8 mouse cellular contexts compared by ENCODE assay signal in genomic region chr11:53891505-53892451, GRCm38 (mm10). TPM values are rescaled to one million over a fixed set of nuclear protein-coding genes. Genes with fewer than 3 reads are reported as not detected.
DNase-seq lines count a peak whose midpoint lies in the region; ATAC-seq and TF ChIP-seq lines count a peak whose summit lies in the region.

TSS of gene Slc22a5 (minus strand) at chr11:53891660.

- peak; percentile 99 for ATAC-seq in heart, embryonic 15.5 days (replicated peaks; ENCODE audit: insufficient number of reproducible peaks, insufficient read depth, low FRiP score, low read depth)
- ATAC-seq in liver, embryonic 14.5 days (ENCODE audit: insufficient read depth): peak; percentile 97
- ATAC-seq in neural tube, embryonic 11.5 days (ENCODE audit: insufficient read depth, low FRiP score, low TSS enrichment): peak; percentile 98
- peak; percentile 99 for ATAC-seq in stomach, postnatal 0 days (ENCODE audit: low FRiP score, low TSS enrichment)

- peak; percentile 96 to 99 for DNase-seq in CD8-positive naive resting alpha-beta T cell, adult 2 months (ENCODE audit: low read depth in 2 of 2, low spot score in 2 of 2)
- DNase-seq in c-Kit-positive CD71-negative TER-119-negative erythroid progenitor cells, embryonic 14.5 days (ENCODE audit: low read depth): peak; percentile 100
- DNase-seq in forebrain, embryonic 10.5 days (ENCODE audit: extremely low spot score, low spot score): peak; percentile 97
- DNase-seq in kidney, postnatal 25 days: peak; percentile 100
- DNase-seq in liver, embryonic 14.5 days (ENCODE audit: low read depth in 3 of 3, low spot score in 3 of 3): peak; percentile 98 to 99 (median 98)
- peak; percentile 98 for DNase-seq in neural tube, embryonic 11.5 days (ENCODE audit: low spot score)
- DNase-seq in stomach, postnatal 0 days (ENCODE audit: low spot score): peak; percentile 99

- no peak for TF ChIP-seq EP300 in liver, embryonic 14.5 days (IDR thresholded peaks at IDR 0.05; ENCODE audit: low read depth)
- TF ChIP-seq EP300 in stomach, postnatal 0 days (optimal IDR thresholded peaks at IDR 0.05): no peak

- peak within 1 kb of the TSS; percentile 95 for H3K4me2 ChIP-seq in heart, embryonic 15.5 days
- peak within 1 kb of the TSS; percentile 82 for H3K4me2 ChIP-seq in liver, embryonic 14.5 days (ENCODE audit: low read depth)
- H3K4me2 ChIP-seq in neural tube, embryonic 11.5 days (ENCODE audit: low read depth): peak within 1 kb of the TSS; percentile 86
- peak within 1 kb of the TSS; percentile 73 for H3K4me2 ChIP-seq in stomach, postnatal 0 days (replicated peaks; ENCODE audit: low read depth)

- peaks cover 35% of the 10 kb centered on the region for H3K4me1 ChIP-seq in forebrain, embryonic 10.5 days
- H3K4me1 ChIP-seq in heart, embryonic 15.5 days (replicated peaks): peaks cover 24% of the 10 kb centered on the region
- H3K4me1 ChIP-seq in liver, embryonic 14.5 days (replicated peaks; ENCODE audit: control insufficient read depth in 2 of 2, insufficient read depth in 2 of 2, low read length in 1 of 2): peaks cover 7 to 12% of the 10 kb centered on the region in 2 experiments
- no peaks in the 10 kb centered on the region for H3K4me1 ChIP-seq in neural tube, embryonic 11.5 days (ENCODE audit: control insufficient read depth, insufficient read depth, low read length)
- H3K4me1 ChIP-seq in stomach, postnatal 0 days (replicated peaks; ENCODE audit: control insufficient read depth, insufficient read depth): no peaks in the 10 kb centered on the region

- peaks cover 13% of the 10 kb centered on the region for H3K27me3 ChIP-seq in forebrain, embryonic 10.5 days (ENCODE audit: poor library complexity, severe bottlenecking)
- no peaks in the 10 kb centered on the region for H3K27me3 ChIP-seq in heart, embryonic 15.5 days
- H3K27me3 ChIP-seq in liver, embryonic 14.5 days (ENCODE audit: control insufficient read depth, insufficient read depth, low read length): no peaks in the 10 kb centered on the region
- H3K27me3 ChIP-seq in neural tube, embryonic 11.5 days (ENCODE audit: control insufficient read depth, insufficient read depth, low read length): no peaks in the 10 kb centered on the region
- H3K27me3 ChIP-seq in stomach, postnatal 0 days (ENCODE audit: control insufficient read depth, insufficient read depth, low read length): no peaks in the 10 kb centered on the region

- H3K36me3 ChIP-seq in forebrain, embryonic 10.5 days (replicated peaks): no peaks in the 10 kb centered on the region
- H3K36me3 ChIP-seq in heart, embryonic 15.5 days: no peaks in the 10 kb centered on the region
- no peaks in the 10 kb centered on the region for H3K36me3 ChIP-seq in liver, embryonic 14.5 days (replicated peaks; ENCODE audit: control insufficient read depth, insufficient read depth, low read depth)
- H3K36me3 ChIP-seq in neural tube, embryonic 11.5 days (ENCODE audit: control insufficient read depth, insufficient read depth, low read length): no peaks in the 10 kb centered on the region
- no peaks in the 10 kb centered on the region for H3K36me3 ChIP-seq in stomach, postnatal 0 days (ENCODE audit: control insufficient read depth, insufficient read depth, low read length)

- peak within 1 kb of the TSS; percentile 68 for H3K4me3 ChIP-seq in forebrain, embryonic 10.5 days
- H3K4me3 ChIP-seq in heart, embryonic 15.5 days: peak within 1 kb of the TSS; percentile 72
- H3K4me3 ChIP-seq in liver, embryonic 14.5 days (ENCODE audit: insufficient read depth in 1 of 2, low read depth in 2 of 2, low read length in 2 of 2): peak within 1 kb of the TSS; percentile 53 to 61
- peak within 1 kb of the TSS; percentile 54 for H3K4me3 ChIP-seq in neural tube, embryonic 11.5 days (ENCODE audit: low read depth, low read length)
- peak within 1 kb of the TSS; percentile 54 for H3K4me3 ChIP-seq in stomach, postnatal 0 days (ENCODE audit: low read depth, low read length)

- no peaks in the 10 kb centered on the region for H3K9me3 ChIP-seq in forebrain, embryonic 10.5 days
- H3K9me3 ChIP-seq in heart, embryonic 15.5 days (replicated peaks): no peaks in the 10 kb centered on the region
- H3K9me3 ChIP-seq in liver, embryonic 14.5 days (ENCODE audit: control insufficient read depth, low read length): no peaks in the 10 kb centered on the region
- no peaks in the 10 kb centered on the region for H3K9me3 ChIP-seq in neural tube, embryonic 11.5 days (ENCODE audit: control insufficient read depth, low read length)
- H3K9me3 ChIP-seq in stomach, postnatal 0 days (ENCODE audit: control insufficient read depth, low read length): no peaks in the 10 kb centered on the region

- H3K27ac ChIP-seq in forebrain, embryonic 10.5 days: peak within 1 kb of the TSS; percentile 87
- peak within 1 kb of the TSS; percentile 63 for H3K27ac ChIP-seq in heart, embryonic 15.5 days
- peak within 1 kb of the TSS; percentile 71 for H3K27ac ChIP-seq in liver, embryonic 14.5 days
- H3K27ac ChIP-seq in neural tube, embryonic 11.5 days (ENCODE audit: low read depth, low read length): no peak within 1 kb of the TSS
- peak within 1 kb of the TSS; percentile 78 for H3K27ac ChIP-seq in stomach, postnatal 0 days (replicated peaks)

- 0 out of 2 replicates have a peak, but pooled peaks have one; percentile 13 for TF ChIP-seq CTCF in liver, embryonic 14.5 days (IDR thresholded peaks at IDR 0.05; ENCODE audit: low read depth)
- TF ChIP-seq CTCF in stomach, postnatal 0 days (IDR thresholded peaks at IDR 0.05; ENCODE audit: low read depth): peak; percentile 42

- H3K9ac ChIP-seq in heart, embryonic 15.5 days: peak within 1 kb of the TSS; percentile 73
- H3K9ac ChIP-seq in liver, embryonic 14.5 days (replicated peaks): peak within 1 kb of the TSS; percentile 49
- H3K9ac ChIP-seq in neural tube, embryonic 11.5 days (ENCODE audit: low read length): peak within 1 kb of the TSS; percentile 63
- H3K9ac ChIP-seq in stomach, postnatal 0 days (ENCODE audit: low read length): peak within 1 kb of the TSS; percentile 64

- 4% methylated on average over 63 of the region's 63 CpGs for WGBS in forebrain, embryonic 10.5 days
- WGBS in heart, embryonic 15.5 days: 3% methylated on average over 63 of the region's 63 CpGs
- 4% methylated on average over 57 of the region's 63 CpGs for WGBS in liver, embryonic 14.5 days (ENCODE audit: insufficient replicate concordance)
- WGBS in neural tube, embryonic 11.5 days: 4% methylated on average over 55 of the region's 63 CpGs
- WGBS in stomach, postnatal 0 days: 3% methylated on average over 49 of the region's 63 CpGs

RNA-seq across cellular contexts. Expression of gene Slc22a5, which starts in this region (rescaled TPM):
- polyA plus RNA-seq in forebrain, embryonic 10.5 days (2016; fragmentation: Nextera tagmentation; extraction: Ambion mirVana): 7.0 and 7.7 TPM in 2 replicates
- polyA plus RNA-seq in heart, embryonic 15.5 days (2015; fragmentation: Nextera tagmentation; extraction: Ambion mirVana): 7.3 and 8.9 TPM in 2 replicates
- 1.5 and 1.7 TPM in 2 replicates for polyA plus RNA-seq in liver, embryonic 14.5 days (2012; rRNA removed)
- 1.9 and 2.6 TPM in 2 replicates for polyA plus RNA-seq in liver, embryonic 14.5 days (2014; fragmentation: Nextera tagmentation; extraction: Ambion mirVana)
- 7.8 and 8.7 TPM in 2 replicates for polyA plus RNA-seq in neural tube, embryonic 11.5 days (2014; fragmentation: Nextera tagmentation; extraction: Ambion mirVana)
- 9.4 and 10.1 TPM in 2 replicates for polyA plus RNA-seq in stomach, postnatal 0 days (2015; fragmentation: Nextera tagmentation; extraction: Ambion mirVana)
